Mouse (Mus musculus): ENCODE results near the gene Map4k5.

Map4k5 gene

DNA sequence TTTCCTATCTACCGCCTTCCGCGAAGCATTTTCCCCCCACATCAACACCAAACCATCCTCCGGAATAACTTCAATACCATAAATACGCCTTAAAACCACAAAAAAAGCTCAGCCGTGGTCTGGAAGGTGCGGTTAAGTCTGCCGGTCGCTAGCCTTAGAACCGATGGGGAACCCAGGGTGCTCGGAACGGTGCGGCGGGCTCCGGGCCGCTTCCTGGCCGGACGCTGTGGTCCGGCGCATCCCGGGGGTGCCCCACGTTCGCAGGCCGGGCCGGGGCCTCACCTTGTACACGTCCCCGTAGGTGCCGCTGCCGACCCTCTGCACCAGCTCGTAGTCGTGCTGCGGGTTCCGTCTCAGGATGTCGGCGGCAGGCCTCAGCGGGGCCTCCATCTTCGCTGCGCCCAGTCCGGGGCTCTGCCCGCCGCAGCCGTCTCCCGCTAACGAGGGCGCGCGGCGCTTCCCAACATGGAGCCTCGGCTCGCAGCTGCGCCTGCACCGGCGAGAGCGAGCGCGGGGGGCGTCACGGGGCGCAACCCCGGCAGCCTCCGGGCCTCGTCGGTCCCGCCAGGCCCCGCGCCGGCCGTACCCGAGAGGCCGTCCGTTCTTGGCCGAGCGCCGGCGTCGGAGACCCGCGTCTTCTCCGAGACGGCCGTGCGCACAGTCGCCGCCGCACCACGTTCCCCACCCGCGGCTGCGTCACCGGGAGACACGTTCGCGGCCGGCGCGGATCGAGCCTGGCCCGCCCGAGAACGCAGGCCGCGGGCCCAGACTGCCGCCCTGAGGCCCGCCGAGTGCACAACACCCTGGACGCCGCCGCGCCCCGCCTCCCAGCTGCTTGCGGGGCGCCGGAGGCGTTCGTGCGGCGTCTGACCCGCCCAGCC lies at the start of gene Map4k5, which contains the start of gene Atl1:
Gene Map4k5 (minus strand): TSS at position 830 of the 881 bp plus-strand sequence.
Gene Atl1 (plus strand): TSS at position 244 of the 881 bp plus-strand sequence.
- peak; percentile 91 to 94 for DNase-seq

DNA sequence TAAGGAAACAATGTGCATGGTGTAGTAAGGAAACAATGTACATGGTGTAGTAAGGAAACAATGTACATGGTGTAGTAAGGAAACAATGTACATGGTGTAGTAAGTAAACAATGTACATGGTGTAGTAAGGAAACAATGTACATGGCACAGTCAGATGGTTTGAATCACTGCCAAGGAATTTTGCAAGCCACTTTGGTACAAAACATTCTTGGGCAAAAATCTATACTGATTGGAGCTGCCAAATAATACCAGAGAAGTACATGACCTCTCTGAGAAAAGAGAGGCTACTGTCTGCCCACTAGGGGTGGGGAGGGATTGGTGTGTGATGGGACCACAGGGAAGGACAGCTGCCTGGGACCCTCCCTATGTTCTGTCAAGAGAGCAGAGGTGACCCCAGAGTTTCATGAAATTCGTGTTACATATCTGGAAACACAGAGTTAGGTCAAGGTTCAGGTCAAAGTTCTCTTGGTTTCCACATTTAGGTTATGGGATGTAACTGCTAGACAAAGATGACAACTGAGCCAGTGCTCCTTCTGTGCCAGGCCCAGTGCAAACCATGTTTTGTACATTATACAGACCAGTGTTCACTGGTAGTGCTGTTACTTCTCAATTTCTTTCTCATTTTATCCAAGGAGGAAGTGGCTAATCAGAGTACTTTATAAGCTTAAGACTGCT lies 48.8 kb upstream of the Map4k5 start:
- DNase-seq: no peak

DNA sequence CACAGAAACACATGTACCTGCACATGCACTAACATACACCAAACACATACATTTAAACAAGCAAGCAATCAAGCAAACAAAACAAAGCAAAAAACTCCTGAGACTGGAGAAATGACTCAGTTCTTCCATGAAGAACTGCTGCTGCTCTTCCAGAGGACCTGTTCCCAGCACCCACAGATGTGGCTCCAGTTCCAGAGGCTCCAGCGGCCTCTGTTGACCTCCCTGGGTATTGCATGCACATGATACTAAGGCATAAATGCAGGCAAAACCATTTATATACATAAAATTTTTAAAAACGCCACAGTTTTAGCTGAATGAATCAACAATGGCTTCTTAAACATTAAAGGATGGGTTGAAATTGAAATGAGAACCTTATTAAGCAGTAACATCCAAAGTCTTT lies 46.3 kb upstream of the Map4k5 start:
- peak in 1 of 2 experiments; percentile 8 for DNase-seq

DNA sequence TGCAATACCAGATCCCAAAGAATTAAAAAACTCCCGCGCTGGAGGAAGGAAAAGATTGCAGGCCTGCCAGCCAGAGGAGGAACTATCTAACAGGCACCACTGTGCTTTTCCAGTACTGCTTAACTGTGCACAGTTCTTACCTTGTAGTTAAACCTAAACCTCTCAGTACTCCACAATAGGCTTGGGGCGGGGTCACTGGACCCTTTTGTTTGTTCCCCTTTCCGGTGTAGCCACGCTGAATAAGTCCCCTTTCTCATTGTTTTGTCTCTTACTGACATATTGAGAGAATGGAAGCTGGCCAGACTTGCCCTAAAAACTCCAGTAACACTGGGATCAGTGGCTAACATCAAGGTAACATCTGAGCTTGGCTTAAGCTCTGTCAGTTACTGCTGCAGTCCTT lies 44.7 kb upstream of the Map4k5 start:
- DNase-seq: no peak

DNA sequence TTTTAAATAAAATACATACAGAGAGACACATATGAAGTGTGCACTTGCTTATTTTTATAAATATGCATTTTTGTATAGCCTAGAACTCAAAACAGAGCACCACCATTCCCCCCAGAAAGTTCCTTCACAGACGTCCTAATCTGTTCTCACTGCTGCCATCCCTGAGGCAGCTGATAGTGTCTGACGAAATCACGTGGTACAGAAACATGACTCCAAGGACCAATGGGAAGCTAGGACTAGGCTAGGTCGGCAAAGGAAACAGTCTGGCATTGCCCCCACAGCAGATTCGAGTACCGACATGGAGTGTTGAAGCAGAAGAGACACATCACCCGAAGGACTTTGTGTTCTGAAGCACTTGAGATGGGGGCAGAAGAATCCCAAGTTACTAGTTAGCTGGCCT lies 33.7 kb upstream of the Map4k5 start:
- no peak for DNase-seq

DNA sequence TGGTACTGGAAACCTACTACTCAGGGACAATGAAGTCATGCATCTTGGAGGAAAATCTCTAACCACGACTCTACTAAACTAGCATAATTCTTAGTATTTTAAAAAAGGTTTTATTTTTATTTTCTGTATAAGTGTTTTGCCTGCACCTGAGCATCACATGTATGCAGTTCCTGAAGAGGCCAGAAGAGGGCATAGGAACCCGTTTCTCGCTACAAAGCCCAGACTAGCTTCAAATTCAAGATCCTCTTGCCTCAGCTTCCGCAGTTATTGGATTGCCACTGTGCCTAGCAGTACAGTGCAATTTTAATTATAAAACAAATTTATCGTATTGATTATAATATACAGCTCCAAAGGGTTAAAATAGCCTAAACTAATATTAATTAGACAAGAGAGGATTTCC lies 31.0 kb upstream of the Map4k5 start:
- DNase-seq: peak; percentile 40 to 54

DNA sequence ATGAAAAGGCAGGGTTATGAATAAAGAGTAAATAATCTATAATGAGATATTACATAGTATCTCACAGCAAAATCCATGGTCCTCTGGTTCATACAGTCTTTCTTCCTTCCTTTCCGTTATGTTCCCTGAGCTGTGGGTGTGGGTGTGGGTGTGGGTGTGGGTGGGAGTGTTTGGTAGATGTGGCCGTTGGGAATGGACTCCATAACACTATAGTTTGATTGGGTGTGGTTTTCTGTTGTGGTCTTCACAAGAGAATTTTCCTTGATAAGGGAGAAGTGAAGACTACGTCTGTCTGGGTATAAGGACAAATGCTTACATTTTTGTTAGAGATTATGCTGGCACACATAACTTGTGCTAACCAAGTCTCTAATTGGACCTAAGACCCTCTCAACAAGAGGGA lies 30.6 kb upstream of the Map4k5 start:
- DNase-seq: no peak

DNA sequence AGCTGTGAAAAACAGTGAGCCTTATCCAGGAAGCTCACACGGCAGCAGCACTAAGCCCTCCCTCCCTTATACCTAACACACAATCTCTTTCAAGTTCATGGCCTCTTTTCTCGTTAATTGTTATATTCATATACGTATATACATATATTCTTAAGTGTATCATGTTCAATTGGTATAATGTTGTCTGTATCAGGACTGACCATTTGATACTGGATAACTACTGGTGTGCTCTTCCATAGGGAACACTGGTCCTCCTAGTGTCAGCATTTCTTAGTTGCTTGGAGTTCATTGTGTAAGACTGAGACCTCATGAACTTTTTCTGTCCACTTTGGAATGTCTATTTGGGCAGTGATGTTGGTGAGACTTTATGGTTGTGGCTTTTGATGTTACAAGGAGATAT lies 30.1 kb upstream of the Map4k5 start:
- DNase-seq: no peak

DNA sequence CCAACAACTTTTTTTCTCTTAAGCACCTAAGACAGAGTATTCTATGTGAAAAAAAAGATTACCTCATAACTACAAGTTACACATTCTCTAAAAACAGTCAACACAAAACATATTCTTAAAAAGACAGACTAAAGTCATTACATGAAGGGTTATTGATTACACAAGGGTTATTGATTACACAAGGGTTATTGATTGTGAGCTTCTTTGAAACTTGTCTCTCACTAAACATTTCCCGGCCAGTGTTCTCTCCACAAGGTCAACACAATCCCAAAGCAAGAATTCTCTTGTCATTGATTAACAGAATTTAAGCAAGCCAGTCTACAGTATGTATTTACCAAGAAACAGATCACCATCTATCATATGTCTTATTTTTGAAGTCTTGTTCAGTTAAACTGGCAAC lies 29.1 kb upstream of the Map4k5 start:
- DNase-seq: no peak

DNA sequence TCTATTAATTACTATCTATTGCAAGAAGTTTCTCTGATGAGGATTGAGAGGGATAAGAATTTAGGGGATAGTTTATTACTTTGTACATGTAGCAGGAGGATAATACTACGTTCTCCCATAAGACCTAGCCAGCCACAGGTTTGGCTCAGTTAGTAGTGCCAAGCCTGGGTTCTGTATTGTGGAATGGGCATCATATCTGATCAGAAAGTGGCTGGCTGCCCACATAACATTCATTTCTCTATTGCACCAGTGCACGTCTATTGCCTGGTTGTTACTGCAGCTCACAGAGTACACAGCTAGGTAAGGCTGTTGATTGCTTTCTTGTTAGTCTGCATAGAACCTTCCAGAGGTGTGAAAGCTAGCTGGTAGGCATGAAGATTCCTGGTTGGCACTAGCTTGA lies 24.9 kb upstream of the Map4k5 start:
- no peak for DNase-seq

DNA sequence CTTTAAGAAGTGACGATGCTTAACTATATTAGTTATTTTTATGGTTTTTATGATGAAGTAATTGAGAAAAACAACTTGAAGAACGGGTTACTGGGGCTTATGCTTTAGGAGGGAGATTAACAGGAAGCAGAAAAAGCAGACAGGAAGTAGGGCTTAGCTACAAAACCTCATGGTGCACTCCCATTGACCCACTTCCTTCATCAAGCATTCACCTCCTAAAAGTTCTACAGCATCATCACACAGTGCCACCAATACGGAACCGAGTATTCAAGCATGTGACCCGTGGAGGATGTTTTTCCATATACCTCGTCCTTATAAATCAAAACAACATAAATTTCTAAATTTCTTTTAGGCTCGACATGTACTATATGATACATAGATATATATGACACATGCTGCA lies 19.7 kb upstream of the Map4k5 start:
- no peak for DNase-seq

DNA sequence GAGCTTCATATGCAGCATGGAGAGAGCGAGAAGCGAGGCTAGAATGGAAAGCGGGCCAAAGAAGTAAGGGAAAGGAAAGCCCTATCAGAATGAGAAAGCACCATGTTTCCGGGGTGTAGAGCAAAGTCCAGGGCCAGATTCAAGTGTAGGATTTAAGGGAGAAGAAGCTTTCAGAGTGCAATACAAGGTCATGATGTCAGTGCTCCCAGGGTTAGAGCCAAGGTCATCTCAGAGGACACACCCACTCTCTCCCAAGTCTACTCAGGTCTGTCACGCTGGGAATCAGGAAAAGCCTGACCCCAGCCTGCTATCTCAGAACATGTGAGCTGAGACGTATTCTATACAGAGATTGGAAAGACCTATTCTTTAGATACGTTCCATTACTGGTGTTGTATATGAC lies 18.9 kb upstream of the Map4k5 start:
- DNase-seq: no peak

DNA sequence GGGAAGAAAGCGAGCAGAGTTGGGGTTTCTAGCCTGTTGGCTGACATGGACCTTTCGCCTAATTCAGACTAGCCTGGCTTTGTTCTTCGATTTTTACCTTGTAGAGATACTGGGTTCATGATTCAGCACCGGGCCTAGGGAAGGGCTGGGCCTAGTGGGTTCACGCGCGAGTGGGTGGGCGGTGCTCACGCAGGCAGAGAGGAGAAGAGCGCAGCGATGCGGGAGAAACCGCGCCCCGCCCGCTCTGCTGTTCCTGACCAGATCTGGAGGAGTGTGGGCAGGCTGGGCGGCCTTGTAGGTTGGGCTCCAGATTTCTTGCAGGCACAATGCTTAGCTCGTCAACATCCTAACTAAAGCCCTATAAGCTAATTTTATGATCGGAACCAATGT lies 15.5 kb upstream of the Map4k5 start:
- DNase-seq: peak; percentile 22 to 43

DNA sequence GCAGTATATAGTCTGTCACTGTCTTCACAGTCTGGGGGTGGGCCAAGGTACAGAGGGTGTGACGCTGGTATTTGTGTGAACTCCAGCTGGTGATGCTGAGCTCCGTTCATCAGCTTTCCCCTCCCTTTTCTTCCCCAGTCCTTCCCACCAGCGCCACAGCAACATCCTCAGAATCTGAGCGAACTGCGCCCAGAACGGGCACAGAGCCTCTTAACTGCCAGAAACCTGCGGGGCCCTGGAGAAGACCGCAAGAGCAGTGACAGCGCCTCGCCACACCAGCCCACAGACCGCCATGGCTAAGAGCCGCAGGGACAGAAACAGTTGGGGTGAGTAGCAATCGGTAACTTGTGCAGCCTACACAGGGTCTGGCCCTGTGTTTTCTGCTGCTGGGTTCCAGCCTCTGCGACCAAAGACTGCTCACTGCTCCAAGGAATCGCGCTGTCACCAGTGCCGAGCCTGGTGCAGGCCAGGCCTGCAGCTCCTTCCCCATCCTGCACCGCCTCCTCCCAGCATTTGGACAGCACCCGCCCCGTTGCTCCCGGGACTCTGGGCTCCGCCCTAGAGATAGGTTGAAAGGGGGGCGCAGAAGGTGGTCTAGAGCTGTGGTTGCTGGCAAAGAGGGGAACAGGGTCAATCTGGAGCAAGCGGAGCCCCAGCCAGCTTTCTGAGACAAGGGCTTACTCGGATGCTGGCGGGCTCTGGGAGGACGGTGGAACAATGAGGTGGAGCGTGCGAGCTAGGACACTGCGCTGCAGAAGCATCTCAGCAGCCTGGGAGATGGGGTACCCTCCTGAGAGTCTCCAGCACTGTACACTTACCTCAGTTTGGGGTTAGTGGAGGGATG lies 14.9 kb upstream of the Map4k5 start:
- peak; percentile 46 to 65 for DNase-seq

DNA sequence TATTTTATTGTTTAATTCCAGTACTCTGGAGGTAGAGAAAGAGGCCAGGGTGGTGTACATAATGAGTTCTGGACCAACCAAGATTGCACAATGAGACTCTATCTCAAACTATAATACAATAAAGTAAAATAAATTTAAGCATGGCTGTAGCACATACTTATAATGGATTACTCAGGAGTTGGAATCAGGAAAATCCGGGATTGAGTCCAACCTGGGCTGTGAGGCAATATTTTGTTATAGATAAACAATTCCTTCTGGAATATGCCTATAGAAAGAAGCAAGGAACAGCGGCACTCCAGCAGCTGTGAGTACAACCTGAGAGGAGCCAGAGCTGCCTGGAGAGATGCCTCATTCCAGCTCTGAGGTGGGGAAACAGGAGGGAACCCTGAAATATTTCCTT lies 12.0 kb upstream of the Map4k5 start:
- no peak for DNase-seq

DNA sequence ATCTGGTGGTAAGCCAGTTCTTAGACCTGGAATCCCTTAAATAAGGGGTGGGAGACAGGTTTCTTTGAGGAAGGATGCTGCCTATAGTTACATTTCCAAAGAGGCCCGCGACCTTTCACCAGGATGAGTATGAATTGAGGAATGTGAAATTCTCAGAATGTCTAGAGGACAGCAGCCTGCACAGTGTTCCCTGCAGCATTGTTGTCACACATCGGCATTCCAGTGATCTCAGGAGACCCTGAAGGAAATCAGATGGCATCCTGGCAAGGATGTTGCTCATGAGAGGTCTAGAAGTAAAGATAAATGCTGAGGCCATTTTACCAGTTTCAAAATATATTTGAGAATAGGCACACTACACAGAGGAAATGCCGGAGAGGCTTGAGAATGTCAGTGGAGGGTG lies 5.1 kb upstream of the Map4k5 start:
- no peak for DNase-seq

DNA sequence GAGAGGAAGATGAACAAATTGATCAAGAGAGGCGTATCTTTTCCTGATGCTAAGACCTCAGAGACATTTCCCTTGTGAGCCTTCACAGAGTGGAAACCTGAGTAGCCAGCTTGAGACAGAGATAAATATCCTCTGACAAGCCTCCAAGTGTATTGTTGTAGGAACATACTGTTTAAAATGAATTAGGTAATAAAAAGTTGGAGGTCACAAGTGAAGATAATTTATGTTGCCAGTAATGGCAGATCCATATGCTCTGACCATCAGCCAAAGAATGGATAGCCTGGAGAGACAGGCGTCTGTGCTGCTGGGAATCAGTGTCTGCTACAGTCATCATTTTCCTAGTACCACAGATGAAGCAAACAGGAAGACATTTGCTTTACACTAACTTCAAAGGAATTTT lies 2.0 kb upstream of the Map4k5 start:
- no peak for DNase-seq

DNA sequence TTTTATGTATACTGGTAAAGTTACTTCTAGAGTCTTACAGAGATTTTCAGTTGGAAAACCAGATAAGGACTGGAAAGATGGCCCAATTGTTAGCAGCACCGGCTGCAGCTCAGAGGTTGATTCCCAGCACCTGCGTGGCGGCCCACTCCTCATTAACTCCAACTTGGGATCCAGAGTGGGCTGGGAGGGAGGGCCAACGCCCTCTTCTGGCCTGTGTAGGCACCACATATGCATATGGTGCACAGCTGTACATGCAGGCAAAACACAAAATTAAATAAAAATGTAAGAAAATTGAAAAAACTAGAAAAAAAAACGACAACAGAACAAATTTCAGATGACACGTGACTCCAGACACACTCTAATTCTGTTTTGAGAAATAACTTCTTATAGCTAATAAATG lies 927 bp upstream of the Map4k5 start:
- no peak for DNase-seq

DNA sequence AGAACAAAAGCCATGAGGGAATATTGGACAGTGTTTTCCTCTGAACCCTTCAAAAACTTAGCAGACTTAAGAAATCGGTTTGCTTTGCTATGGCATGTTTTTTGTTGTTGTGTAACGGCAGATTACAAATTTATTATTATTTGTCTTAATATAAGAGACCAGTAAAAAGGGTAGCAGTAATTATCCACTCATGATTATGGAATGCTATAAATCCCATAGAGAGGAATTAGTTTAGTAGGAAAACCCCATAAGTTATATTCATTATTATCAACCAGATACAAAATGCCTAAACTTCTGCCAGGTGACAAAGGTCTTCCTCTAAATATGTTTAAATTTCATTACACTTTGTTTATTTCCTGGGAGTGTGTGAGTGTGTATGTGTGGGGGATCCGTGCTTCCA lies 1.3 kb downstream of the Map4k5 start:
- no peak for DNase-seq

DNA sequence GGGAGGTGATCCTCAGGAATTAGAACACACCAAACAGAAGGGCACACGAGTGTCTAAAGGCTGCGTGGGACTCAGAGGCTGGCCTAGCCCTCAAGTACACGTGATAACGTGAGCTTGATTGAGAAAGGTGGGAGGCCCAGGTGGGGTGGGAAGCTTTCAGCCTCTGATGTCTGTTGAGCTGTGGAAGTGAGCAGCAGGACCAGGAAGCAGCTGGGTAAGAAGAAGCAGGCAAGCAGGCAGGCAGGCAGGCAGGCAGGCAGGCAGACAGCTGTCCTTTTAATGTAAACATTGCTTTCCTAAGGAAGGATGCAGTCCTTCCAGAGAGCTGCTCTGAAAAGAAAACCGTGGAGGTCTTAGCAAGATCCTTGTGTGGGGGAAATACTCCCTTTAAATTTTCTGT lies 2.5 kb downstream of the Map4k5 start:
- DNase-seq: peak; percentile 16 to 24

DNA sequence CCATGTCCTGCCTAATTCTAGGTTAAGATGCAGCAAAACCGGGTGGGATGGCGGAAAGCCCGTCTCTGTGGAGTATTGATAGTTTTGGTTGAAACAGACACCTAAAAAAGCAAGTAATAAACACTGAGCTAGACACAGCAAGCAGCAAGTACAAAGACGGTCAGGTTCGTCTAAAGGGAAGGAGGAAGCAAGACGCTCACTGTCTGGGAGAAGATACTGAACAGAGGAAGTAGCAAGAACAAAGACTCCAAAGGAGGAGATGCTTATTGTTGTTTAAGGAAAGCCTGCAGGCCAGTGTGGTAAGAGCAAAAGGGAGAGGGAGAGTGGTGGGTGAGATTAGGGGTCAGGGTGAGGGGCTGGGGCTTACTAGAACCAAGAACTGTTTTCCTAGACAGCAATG lies 2.9 kb downstream of the Map4k5 start:
- DNase-seq: no peak

DNA sequence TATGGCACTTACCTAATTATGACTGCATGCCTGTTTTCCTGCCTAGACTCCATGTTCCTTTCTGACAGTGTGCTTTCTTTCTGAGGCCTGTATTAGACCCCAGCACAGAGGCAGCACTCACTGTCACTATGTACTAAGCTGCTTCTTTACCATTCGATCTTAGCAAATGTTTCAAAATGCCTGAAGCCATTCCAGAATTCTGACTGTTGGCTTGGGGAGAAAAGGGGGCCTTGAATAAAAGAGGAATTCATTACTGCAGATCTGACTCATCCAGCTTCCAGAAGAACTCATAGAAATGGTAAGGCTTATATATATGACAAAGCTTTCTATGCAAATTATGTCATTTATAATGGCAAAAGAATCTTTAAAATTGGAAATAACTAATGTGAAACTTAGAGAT lies 4.7 kb downstream of the Map4k5 start:
- no peak for DNase-seq

DNA sequence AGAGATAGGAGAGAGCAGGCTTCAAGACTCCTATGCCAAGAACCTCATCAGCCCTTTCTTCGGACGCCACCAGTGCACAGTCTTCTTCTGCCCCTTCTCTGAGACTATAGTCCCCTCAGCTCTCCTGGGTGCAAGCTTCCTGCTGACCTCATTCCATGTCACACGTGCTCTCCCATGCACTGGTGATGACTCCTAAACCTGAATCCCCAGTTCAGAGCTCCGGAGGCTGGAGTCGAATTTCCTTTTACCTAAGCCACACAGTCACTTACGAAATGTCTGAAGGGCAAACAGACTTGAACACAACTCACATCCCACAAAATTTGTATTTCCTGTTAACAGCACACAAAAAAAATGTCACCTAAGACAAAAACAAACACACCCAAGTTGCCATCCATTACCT lies 5.2 kb downstream of the Map4k5 start:
- no peak for DNase-seq
